Mouse (Mus musculus) megakaryocyte, adult 5-6 weeks (primary cell): ENCODE measurements around the gene Otud6a. TPM values are rescaled to one million over a fixed set of nuclear protein-coding genes. Genes with fewer than 3 reads are reported as not detected.
"Not testable (repeated sequence)": the region's sequence is repeated elsewhere in the genome, so short reads cannot be mapped to it uniquely, and the experiment has no call there.

Source experiments
- ATAC-seq: 2 replicates; pipeline ENCODE4 v1.8.0; 2016; ENCODE audit warnings: mild to moderate bottlenecking, inconsistent platforms; ENCODE audit not compliant: poor library complexity, severe bottlenecking
- total RNA-seq, 2 experiments: library from RNA; stranded (forward) in 1 of 2; stranded (reverse) in 1 of 2; fragments of 153-499, 151-499 nt in 1 of 2; fragments of 221-1000, 200-1000 nt in 1 of 2; gene quantifications; 2 replicates each; pipeline versions ENCODE4 v1.2.3 to v1.2.4; 2015 to 2017

Gene Otud6a
- not detected in 2 replicates for total RNA-seq (2015)
- not detected in 2 replicates for total RNA-seq (2017)

DNA sequence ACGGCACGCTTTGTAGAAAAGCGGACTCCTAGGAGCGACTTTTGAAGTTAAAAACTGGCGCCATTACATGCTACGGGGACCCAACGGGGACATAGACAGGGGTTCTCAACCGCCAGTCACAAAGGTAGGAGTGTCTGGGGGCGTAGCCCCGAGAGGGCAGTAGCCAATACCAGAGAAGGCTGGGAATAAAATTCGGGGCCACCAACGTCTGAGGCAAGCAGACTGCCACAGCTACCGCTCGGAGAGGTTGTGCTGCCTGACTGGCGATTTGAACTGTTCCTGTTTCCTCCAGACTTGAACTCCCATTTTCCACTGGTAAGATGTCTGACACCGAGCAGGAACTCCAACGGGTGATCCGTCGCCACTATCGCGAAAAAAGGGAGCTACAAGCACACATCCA lies at the start of gene Otud6a:
TSS of gene Otud6a (plus strand) at position 321 of the 400 bp plus-strand sequence.
- no peak for ATAC-seq

DNA sequence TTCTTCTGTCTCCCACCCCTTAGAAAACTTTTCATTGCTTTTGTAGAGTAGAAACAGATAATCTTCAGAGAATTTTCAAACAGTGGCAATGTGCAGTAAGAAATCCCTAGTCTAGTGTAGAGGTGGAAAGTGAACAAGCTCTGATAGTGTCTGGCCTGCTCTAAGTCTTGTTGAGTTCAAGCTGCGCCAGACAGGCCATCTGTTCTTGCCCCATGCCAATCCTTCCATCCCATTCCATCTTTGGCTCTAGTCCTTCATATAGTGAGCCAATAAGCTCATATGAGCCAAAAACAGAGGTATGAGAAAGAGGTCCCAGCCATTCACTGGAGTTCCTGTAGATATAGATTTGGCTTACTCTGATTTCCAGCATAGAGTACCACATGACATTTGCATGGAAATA lies 38.9 kb upstream of the Otud6a start:
- no peak for ATAC-seq

- ATAC-seq, result peak; percentile 45
Observed at GRCm38 (mm10) chrX:100392304-100392703, 36.5 kb upstream of the Otud6a start.

- no peak for ATAC-seq
Observed at GRCm38 (mm10) chrX:100394223-100394861, 34.5 kb upstream of the Otud6a start.

DNA sequence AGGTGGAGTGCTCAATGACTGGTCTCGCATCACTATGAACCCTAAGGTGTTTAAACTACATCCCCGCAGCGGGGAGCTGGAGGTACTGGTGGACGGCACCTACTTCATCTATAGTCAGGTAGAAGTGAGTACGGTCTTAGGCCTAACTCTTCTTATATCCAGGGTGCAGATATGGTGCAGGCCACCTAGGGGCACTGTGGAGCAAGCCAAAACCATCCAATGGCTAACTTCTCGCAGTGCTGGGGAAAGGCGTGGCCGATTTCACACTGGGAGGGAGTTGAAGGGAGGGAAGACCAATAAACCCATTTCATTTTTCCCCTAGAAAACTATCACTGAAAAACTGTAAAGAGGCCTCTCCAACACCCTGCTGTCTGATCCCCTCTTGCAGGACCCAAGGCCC lies 33.8 kb upstream of the Otud6a start:
- peak; percentile 57; the same call in 1 of the 2 replicates for ATAC-seq

DNA sequence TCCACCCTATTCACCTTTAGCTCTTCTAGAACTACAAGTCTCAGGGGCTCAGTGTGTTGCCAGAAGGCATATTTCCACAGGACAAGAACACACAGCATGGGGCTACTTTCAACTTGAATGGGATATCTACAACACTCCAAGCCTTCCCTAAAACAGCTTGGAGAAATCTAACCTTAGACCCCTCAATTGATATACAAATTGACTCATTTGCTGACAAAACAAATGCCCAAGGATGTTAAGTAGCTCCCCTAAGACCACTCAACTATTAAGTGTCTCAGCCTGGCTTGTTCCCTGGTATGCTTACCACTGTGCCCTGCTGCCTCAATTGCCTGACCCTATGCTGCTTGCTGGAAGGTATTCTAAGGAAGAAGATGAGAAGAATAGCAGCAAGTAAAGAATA lies 27.9 kb upstream of the Otud6a start:
- no peak for ATAC-seq

- no peak for ATAC-seq
Observed at GRCm38 (mm10) chrX:100401657-100402056, 27.2 kb upstream of the Otud6a start.

GRCm38 (mm10) chrX:100409245-100409644 lies 19.6 kb upstream of the Otud6a start:
- no peak for ATAC-seq

- ATAC-seq, result no peak
Observed at GRCm38 (mm10) chrX:100432311-100432710, 3.5 kb downstream of the Otud6a start.

DNA sequence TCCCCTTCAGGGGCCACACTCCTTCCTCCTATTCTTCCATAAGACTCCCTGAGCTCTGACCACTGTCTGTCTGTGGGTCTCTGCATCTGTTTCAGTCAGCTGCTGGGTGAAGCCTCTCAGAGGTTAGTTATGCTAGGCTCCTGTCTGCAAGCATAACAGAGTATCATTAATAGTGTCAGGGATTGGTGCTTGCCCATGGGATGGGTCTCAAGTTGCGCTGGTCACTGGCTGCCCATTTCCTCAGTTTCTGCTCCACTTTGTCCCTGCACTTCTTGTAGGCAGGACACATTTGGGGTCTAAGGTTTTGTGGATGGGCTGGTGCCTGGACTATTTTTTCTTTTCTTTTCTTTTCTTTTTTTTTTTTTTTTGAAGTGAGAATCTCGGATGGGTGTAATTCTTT lies 13.8 kb downstream of the Otud6a start, which contains the start of gene Awat2:
TSS of gene Awat2 (minus strand) at position 101 of the 400 bp plus-strand sequence.
- not testable (repeated sequence) for ATAC-seq

DNA sequence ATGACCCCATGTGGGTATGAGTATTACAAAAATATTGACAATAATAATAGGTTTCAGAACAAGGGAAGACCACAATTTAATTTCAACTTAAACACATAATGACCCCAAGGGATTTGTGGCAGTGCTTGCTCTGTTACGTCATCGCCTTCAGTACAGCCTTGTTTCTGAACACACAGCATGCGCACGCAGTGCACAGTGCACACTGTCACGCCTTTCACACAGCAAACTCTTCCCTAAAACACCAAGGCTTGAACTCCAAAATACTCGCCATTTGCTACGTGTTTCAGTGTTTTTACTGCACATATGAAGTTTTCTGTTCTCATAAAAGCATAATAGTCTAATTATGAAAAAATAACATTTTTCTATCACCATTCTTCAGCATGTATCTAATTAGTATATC lies 14.7 kb downstream of the Otud6a start:
- no peak for ATAC-seq

GRCm38 (mm10) chrX:100468047-100468446 lies 39.2 kb downstream of the Otud6a start:
- peak; percentile 21; the same call in 1 of the 2 replicates for ATAC-seq

DNA sequence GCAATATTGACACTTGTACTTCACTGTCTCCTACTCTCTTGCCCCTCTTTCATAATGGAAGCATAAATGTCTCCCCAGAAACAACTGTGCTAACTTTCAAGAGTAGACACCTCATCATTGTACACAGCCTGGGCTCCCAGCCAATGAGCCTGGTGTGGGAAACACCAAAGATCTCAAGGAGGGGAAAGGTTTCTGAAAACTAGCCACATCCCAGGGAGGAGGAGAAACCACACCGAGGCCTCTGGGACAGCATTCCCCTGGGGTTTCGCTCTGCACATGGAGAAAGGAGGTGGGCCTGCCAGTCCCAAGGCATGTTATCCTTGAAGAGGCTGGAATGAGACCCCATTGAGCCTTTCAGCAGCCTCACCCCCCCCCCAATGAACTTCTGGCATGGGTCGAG lies 41.3 kb downstream of the Otud6a start:
- ATAC-seq, result no peak

- ATAC-seq, result no peak
Observed at GRCm38 (mm10) chrX:100471491-100471890, 42.7 kb downstream of the Otud6a start.

DNA sequence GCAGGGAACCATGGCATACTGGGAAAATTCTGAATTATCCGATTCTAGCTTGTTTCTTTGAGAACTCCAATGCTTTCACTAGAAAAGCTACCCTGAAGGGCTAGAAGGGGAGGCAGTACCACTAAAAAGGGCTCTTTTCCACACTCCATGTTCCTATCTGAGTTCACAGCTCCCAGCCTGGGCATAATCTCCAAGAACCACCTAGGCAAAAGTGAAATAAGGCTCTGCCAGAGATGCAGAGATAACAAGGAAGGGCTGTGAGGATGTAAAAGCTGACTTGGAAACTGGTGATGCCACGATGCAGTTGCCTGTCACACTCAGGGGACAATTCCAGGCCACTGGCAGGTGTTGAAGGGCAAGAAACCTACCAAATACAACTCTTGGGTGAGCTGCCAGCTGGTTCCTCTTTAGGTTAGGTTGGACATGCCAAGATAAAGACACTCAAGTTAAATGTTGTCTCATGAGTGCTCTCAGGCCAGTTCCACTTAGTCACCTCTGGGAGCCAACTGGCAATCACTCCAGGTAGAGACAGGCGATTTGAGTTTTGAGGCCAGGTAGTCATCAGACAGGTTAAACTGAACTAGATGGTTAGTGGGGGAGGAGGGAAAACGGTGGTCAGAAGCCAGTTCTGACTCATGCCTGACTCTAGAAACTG lies 46.9 kb downstream of the Otud6a start:
- ATAC-seq, result no peak

Other genes starting within 250 kb of the Otud6a start
- gene Awat2, start 13.7 kb downstream of the Otud6a start, total RNA-seq (2015), result 0.45 TPM in 1 of 2 replicates, not detected in the other
- 0.16 and 0.70 TPM in 2 replicates for gene Awat2, start 13.7 kb downstream of the Otud6a start, total RNA-seq (2017)
- 75.3 and 94.6 TPM in 2 replicates for gene Igbp1, start 65.3 kb downstream of the Otud6a start, total RNA-seq (2015)
- gene Igbp1, start 65.3 kb downstream of the Otud6a start, total RNA-seq (2017), result 89.5 and 99.6 TPM in 2 replicates
- gene Dgat2l6, start 95.8 kb downstream of the Otud6a start, total RNA-seq (2015), result not detected in 2 replicates
- gene Dgat2l6, start 95.8 kb downstream of the Otud6a start, total RNA-seq (2017), result not detected in 2 replicates
- gene Awat1, start 143.2 kb downstream of the Otud6a start, total RNA-seq (2015), result 0.46 TPM in 1 of 2 replicates, not detected in the other
- gene Awat1, start 143.2 kb downstream of the Otud6a start, total RNA-seq (2017), result not detected in 2 replicates
- not detected in 2 replicates for gene P2ry4, start 165.9 kb downstream of the Otud6a start, total RNA-seq (2015)
- gene P2ry4, start 165.9 kb downstream of the Otud6a start, total RNA-seq (2017), result not detected in 2 replicates
- gene Arr3, start 176.5 kb downstream of the Otud6a start, total RNA-seq (2015), result not detected in 2 replicates
- gene Arr3, start 176.5 kb downstream of the Otud6a start, total RNA-seq (2017), result not detected in 2 replicates
- 32.2 and 40.1 TPM in 2 replicates for gene Kif4, start 196.7 kb downstream of the Otud6a start, total RNA-seq (2015)
- gene Kif4, start 196.7 kb downstream of the Otud6a start, total RNA-seq (2017), result 52.0 and 53.5 TPM in 2 replicates
- 48.4 and 60.2 TPM in 2 replicates for gene Pdzd11, start 197.6 kb downstream of the Otud6a start, total RNA-seq (2015)
- 22.0 and 25.0 TPM in 2 replicates for gene Pdzd11, start 197.6 kb downstream of the Otud6a start, total RNA-seq (2017)